Mouse (Mus musculus): ENCODE data around the gene Mgat5b.

Mgat5b gene

GRCm38 (mm10) chr11:117001789-117002188 lies 83.1 kb downstream of the Mgat5b start:
- in situ Hi-C loops (cut with MboI; ENCODE audit: low pct_unique_long_range_greater_than_20kb in 1 of 2, low sequenced_read_pairs in 2 of 2, unreplicated experiment in 1 of 2), result no loop called here

- in situ Hi-C loops (cut with MboI; ENCODE audit: low pct_unique_long_range_greater_than_20kb in 1 of 2, low sequenced_read_pairs in 2 of 2, unreplicated experiment in 1 of 2), result no loop called here
Measured at GRCm38 (mm10) chr11:117003503-117003902, 84.8 kb downstream of the Mgat5b start.

- in situ Hi-C loops (cut with MboI; ENCODE audit: low pct_unique_long_range_greater_than_20kb in 1 of 2, low sequenced_read_pairs in 2 of 2, unreplicated experiment in 1 of 2), result no loop called here
Measured at GRCm38 (mm10) chr11:117004277-117004676, 85.6 kb downstream of the Mgat5b start.

GRCm38 (mm10) chr11:117017462-117017861 lies 98.8 kb downstream of the Mgat5b start:
- in situ Hi-C loops (cut with MboI; ENCODE audit: low pct_unique_long_range_greater_than_20kb in 1 of 2, low sequenced_read_pairs in 2 of 2, unreplicated experiment in 1 of 2), result loop anchor here in 1 of 2 experiments (10.0 kb wide), 1 partner anchor 133 kb away; no protein-coding TSS in a partner anchor

GRCm38 (mm10) chr11:117018410-117018809 lies 99.7 kb downstream of the Mgat5b start:
- in situ Hi-C loops (cut with MboI; ENCODE audit: low pct_unique_long_range_greater_than_20kb in 1 of 2, low sequenced_read_pairs in 2 of 2, unreplicated experiment in 1 of 2), result loop anchor here in 1 of 2 experiments (10.0 kb wide), 1 partner anchor 134 kb away; no protein-coding TSS in a partner anchor

- in situ Hi-C loops (cut with MboI; ENCODE audit: low pct_unique_long_range_greater_than_20kb in 1 of 2, low sequenced_read_pairs in 2 of 2, unreplicated experiment in 1 of 2), result no loop called here
Measured at GRCm38 (mm10) chr11:117021026-117021425, 102.4 kb downstream of the Mgat5b start.

- in situ Hi-C loops (cut with MboI; ENCODE audit: low pct_unique_long_range_greater_than_20kb in 1 of 2, low sequenced_read_pairs in 2 of 2, unreplicated experiment in 1 of 2), result no loop called here
Measured at GRCm38 (mm10) chr11:117023537-117023936, 104.9 kb downstream of the Mgat5b start.

- in situ Hi-C loops (cut with MboI; ENCODE audit: low pct_unique_long_range_greater_than_20kb in 1 of 2, low sequenced_read_pairs in 2 of 2, unreplicated experiment in 1 of 2), result loop anchor here in 1 of 2 experiments (25.0 kb wide), 1 partner anchor 365 kb away; the partner anchor contains the start of genes Cygb and Prcd
Measured at GRCm38 (mm10) chr11:117027681-117028080, 109.0 kb downstream of the Mgat5b start.

- in situ Hi-C loops (cut with MboI; ENCODE audit: low pct_unique_long_range_greater_than_20kb in 1 of 2, low sequenced_read_pairs in 2 of 2, unreplicated experiment in 1 of 2), result loop anchor here in 1 of 2 experiments (25.0 kb wide), 1 partner anchor 367 kb away; the partner anchor contains the start of genes Cygb and Prcd
Measured at GRCm38 (mm10) chr11:117028861-117029568, 110.4 kb downstream of the Mgat5b start.

- in situ Hi-C loops (cut with MboI; ENCODE audit: low pct_unique_long_range_greater_than_20kb in 1 of 2, low sequenced_read_pairs in 2 of 2, unreplicated experiment in 1 of 2), result loop anchor here in 1 of 2 experiments (25.0 kb wide), 1 partner anchor 367 kb away; the partner anchor contains the start of genes Cygb and Prcd
Measured at GRCm38 (mm10) chr11:117029569-117029955, 110.9 kb downstream of the Mgat5b start.

- in situ Hi-C loops (cut with MboI; ENCODE audit: low pct_unique_long_range_greater_than_20kb in 1 of 2, low sequenced_read_pairs in 2 of 2, unreplicated experiment in 1 of 2), result loop anchor here in 1 of 2 experiments (25.0 kb wide), 1 partner anchor 368 kb away; the partner anchor contains the start of genes Cygb and Prcd
Measured at GRCm38 (mm10) chr11:117030018-117030417, 111.4 kb downstream of the Mgat5b start.

GRCm38 (mm10) chr11:117030471-117031101 lies 111.9 kb downstream of the Mgat5b start:
- in situ Hi-C loops (cut with MboI; ENCODE audit: low pct_unique_long_range_greater_than_20kb in 1 of 2, low sequenced_read_pairs in 2 of 2, unreplicated experiment in 1 of 2), result loop anchor here in 1 of 2 experiments (25.0 kb wide), 1 partner anchor 368 kb away; the partner anchor contains the start of genes Cygb and Prcd

- in situ Hi-C loops (cut with MboI; ENCODE audit: low pct_unique_long_range_greater_than_20kb in 1 of 2, low sequenced_read_pairs in 2 of 2, unreplicated experiment in 1 of 2), result loop anchor here in 1 of 2 experiments (25.0 kb wide), 1 partner anchor 369 kb away; the partner anchor contains the start of genes Cygb and Prcd
Measured at GRCm38 (mm10) chr11:117031249-117031648, 112.6 kb downstream of the Mgat5b start.

- in situ Hi-C loops (cut with MboI; ENCODE audit: low pct_unique_long_range_greater_than_20kb in 1 of 2, low sequenced_read_pairs in 2 of 2, unreplicated experiment in 1 of 2), result loop anchor here in 1 of 2 experiments (25.0 kb wide), 1 partner anchor 373 kb away; the partner anchor contains the start of genes Cygb and Prcd
Measured at GRCm38 (mm10) chr11:117035661-117036336, 117.1 kb downstream of the Mgat5b start.
